Mouse (Mus musculus): ENCODE results near the gene Pcare. TPM values are rescaled to one million over a fixed set of nuclear protein-coding genes. Genes with fewer than 3 reads are reported as not detected.
"Not testable (repeated sequence)": the region's sequence is repeated elsewhere in the genome, so short reads cannot be mapped to it uniquely, and the experiment has no call there.

The Pcare gene
- polyA plus RNA-seq, 1 experiment from 2014 or later: not detected

- H3K27me3 ChIP-seq (replicated peaks): no peaks in the 10 kb centered on the region
- ATAC-seq (ENCODE audit: low FRiP score): no peak
- peaks cover 3% of the 10 kb centered on the region; the same call in 1 of the 2 replicates for H3K9me3 ChIP-seq (replicated peaks)
- peaks cover 5% of the 10 kb centered on the region; the same call in 1 of the 2 replicates for H3K4me1 ChIP-seq
- H3K4me2 ChIP-seq: no peak overlapping the region
- H3K4me3 ChIP-seq (replicated peaks): no peak overlapping the region
- H3K9ac ChIP-seq (replicated peaks): no peak overlapping the region
- no peak overlapping the region for H3K27ac ChIP-seq (replicated peaks)
- no peaks in the 10 kb centered on the region for H3K36me3 ChIP-seq
- 81% methylated on average over 4 of the region's 4 CpGs for WGBS
These were observed 21.5 kb upstream of the Pcare start for GRCm38 (mm10) chr17:71774173-71774572.

GRCm38 (mm10) chr17:71770696-71771095 lies 18.0 kb upstream of the Pcare start:
- ATAC-seq (ENCODE audit: low FRiP score): no peak
- H3K4me1 ChIP-seq: peaks cover 5% of the 10 kb centered on the region; the same call in 1 of the 2 replicates
- no peaks in the 10 kb centered on the region for H3K27me3 ChIP-seq (replicated peaks)
- no peak overlapping the region for H3K4me3 ChIP-seq (replicated peaks)
- H3K27ac ChIP-seq (replicated peaks): no peak overlapping the region
- no peak overlapping the region for H3K9ac ChIP-seq (replicated peaks)
- no peaks in the 10 kb centered on the region for H3K9me3 ChIP-seq (replicated peaks)
- WGBS: 91% methylated on average over 3 of the region's 3 CpGs
- H3K36me3 ChIP-seq: no peaks in the 10 kb centered on the region
- H3K4me2 ChIP-seq: no peak overlapping the region

GRCm38 (mm10) chr17:71769564-71769963 lies 16.9 kb upstream of the Pcare start:
- peaks cover 5% of the 10 kb centered on the region; the same call in 1 of the 2 replicates for H3K4me1 ChIP-seq
- WGBS: 14% methylated on average over 6 of the region's 6 CpGs
- ATAC-seq (ENCODE audit: low FRiP score): no peak

GRCm38 (mm10) chr17:71768173-71768572 lies 15.5 kb upstream of the Pcare start, which contains the start of gene Clip4:
Gene Clip4 (plus strand): TSS chr17:71768473.
- WGBS: 79% methylated on average over 1 of the region's 1 CpGs
- H3K9me3 ChIP-seq (replicated peaks); H3K4me1 ChIP-seq; H3K27ac ChIP-seq (replicated peaks); H3K4me2 ChIP-seq; H3K36me3 ChIP-seq; H3K4me3 ChIP-seq (replicated peaks); H3K27me3 ChIP-seq (replicated peaks); H3K9ac ChIP-seq (replicated peaks); ATAC-seq (ENCODE audit: low FRiP score): not testable (repeated sequence)

More at GRCm38 (mm10) chr17:71769564-71769963, 16.9 kb upstream of the Pcare start:
- Histone ChIP-seq H3K27ac (replicated peaks) (no peak overlapping the region), H3K4me2 (peak overlapping the region; percentile 26; the same call in 1 of the 2 replicates), H3K9ac (replicated peaks) (no peak overlapping the region), H3K27me3 (replicated peaks) (no peaks in the 10 kb centered on the region), H3K4me3 (replicated peaks) (no peak overlapping the region), H3K36me3 (no peaks in the 10 kb centered on the region), H3K9me3 (replicated peaks) (no peaks in the 10 kb centered on the region)

- no peak overlapping the region for H3K4me3 ChIP-seq (replicated peaks)
- H3K27me3 ChIP-seq (replicated peaks): no peaks in the 10 kb centered on the region
- no peaks in the 10 kb centered on the region for H3K9me3 ChIP-seq (replicated peaks)
- no peak for ATAC-seq (ENCODE audit: low FRiP score)
- no peaks in the 10 kb centered on the region for H3K4me1 ChIP-seq
- no peak overlapping the region for H3K9ac ChIP-seq (replicated peaks)
- H3K36me3 ChIP-seq: no peaks in the 10 kb centered on the region
- 77% methylated on average over 7 of the region's 7 CpGs for WGBS
- no peak overlapping the region for H3K4me2 ChIP-seq
- H3K27ac ChIP-seq (replicated peaks): no peak overlapping the region
These were observed 7.8 kb upstream of the Pcare start for GRCm38 (mm10) chr17:71760536-71760935.

GRCm38 (mm10) chr17:71749616-71750168 lies 3.0 kb downstream of the Pcare start:
- H3K4me1 ChIP-seq: peaks cover 14% of the 10 kb centered on the region

GRCm38 (mm10) chr17:71747561-71747960 lies 5.1 kb downstream of the Pcare start:
- no peak for ATAC-seq (ENCODE audit: low FRiP score)
- no peaks in the 10 kb centered on the region for H3K9me3 ChIP-seq (replicated peaks)
- no peak overlapping the region for H3K4me2 ChIP-seq
- no peak overlapping the region for H3K4me3 ChIP-seq (replicated peaks)
- 63% methylated on average over 8 of the region's 8 CpGs for WGBS
- peaks cover 14% of the 10 kb centered on the region for H3K4me1 ChIP-seq
- no peak overlapping the region for H3K27ac ChIP-seq (replicated peaks)
- H3K27me3 ChIP-seq (replicated peaks): no peaks in the 10 kb centered on the region; the same call in 1 of the 2 replicates
- no peak overlapping the region for H3K9ac ChIP-seq (replicated peaks)
- no peaks in the 10 kb centered on the region for H3K36me3 ChIP-seq

More at GRCm38 (mm10) chr17:71749616-71750168, 3.0 kb downstream of the Pcare start:
- no peaks in the 10 kb centered on the region for H3K36me3 ChIP-seq
- no peak overlapping the region for H3K9ac ChIP-seq (replicated peaks)
- H3K27me3 ChIP-seq (replicated peaks): no peaks in the 10 kb centered on the region; the same call in 1 of the 2 replicates
- 82% methylated on average over 9 of the region's 9 CpGs for WGBS
- no peak overlapping the region for H3K27ac ChIP-seq (replicated peaks)
- H3K4me2 ChIP-seq: no peak overlapping the region
- H3K9me3 ChIP-seq (replicated peaks): no peaks in the 10 kb centered on the region
- ATAC-seq (ENCODE audit: low FRiP score): no peak
- H3K4me3 ChIP-seq (replicated peaks): no peak overlapping the region

GRCm38 (mm10) chr17:71746114-71746513 lies 6.6 kb downstream of the Pcare start:
- Histone ChIP-seq H3K27ac (replicated peaks) (no peak overlapping the region), H3K4me1 (peaks cover 14% of the 10 kb centered on the region), H3K36me3 (no peaks in the 10 kb centered on the region), H3K9ac (replicated peaks) (no peak overlapping the region), H3K4me3 (replicated peaks) (no peak overlapping the region), H3K27me3 (replicated peaks) (no peaks in the 10 kb centered on the region), H3K9me3 (replicated peaks) (no peaks in the 10 kb centered on the region), H3K4me2 (no peak overlapping the region)
- WGBS: 41% methylated on average over 9 of the region's 9 CpGs
- ATAC-seq (ENCODE audit: low FRiP score): peak; percentile 56; the same call in 1 of the 2 replicates

- Histone ChIP-seq H3K4me3 (replicated peaks) (no peak overlapping the region), H3K4me1 (peaks cover 14% of the 10 kb centered on the region), H3K27me3 (replicated peaks) (no peaks in the 10 kb centered on the region), H3K27ac (replicated peaks) (no peak overlapping the region), H3K36me3 (no peaks in the 10 kb centered on the region), H3K9ac (replicated peaks) (no peak overlapping the region), H3K4me2 (no peak overlapping the region), H3K9me3 (replicated peaks) (no peaks in the 10 kb centered on the region)
- WGBS: 32% methylated on average over 5 of the region's 5 CpGs
- no peak for ATAC-seq (ENCODE audit: low FRiP score)
These were observed 9.8 kb downstream of the Pcare start for GRCm38 (mm10) chr17:71742935-71743334.

GRCm38 (mm10) chr17:71742156-71742555 lies 10.5 kb downstream of the Pcare start:
- Histone ChIP-seq H3K27ac (replicated peaks) (no peak overlapping the region), H3K4me2 (no peak overlapping the region), H3K4me3 (replicated peaks) (no peak overlapping the region), H3K9me3 (replicated peaks) (no peaks in the 10 kb centered on the region), H3K27me3 (replicated peaks) (no peaks in the 10 kb centered on the region), H3K36me3 (no peaks in the 10 kb centered on the region), H3K4me1 (peaks cover 8% of the 10 kb centered on the region), H3K9ac (replicated peaks) (no peak overlapping the region)
- 88% methylated on average over 3 of the region's 3 CpGs for WGBS
- no peak for ATAC-seq (ENCODE audit: low FRiP score)

- Histone ChIP-seq H3K9ac (replicated peaks) (no peak overlapping the region), H3K4me3 (replicated peaks) (no peak overlapping the region), H3K27ac (replicated peaks) (no peak overlapping the region), H3K4me2 (no peak overlapping the region), H3K36me3 (no peaks in the 10 kb centered on the region), H3K4me1 (no peaks in the 10 kb centered on the region), H3K27me3 (replicated peaks) (no peaks in the 10 kb centered on the region), H3K9me3 (replicated peaks) (no peaks in the 10 kb centered on the region)
- no peak for ATAC-seq (ENCODE audit: low FRiP score)
- 75% methylated on average over 3 of the region's 3 CpGs for WGBS
These were observed 16.3 kb downstream of the Pcare start for GRCm38 (mm10) chr17:71736442-71736841.

GRCm38 (mm10) chr17:71730655-71731054 lies 22.0 kb downstream of the Pcare start:
- no peaks in the 10 kb centered on the region for H3K27me3 ChIP-seq (replicated peaks)
- ATAC-seq (ENCODE audit: low FRiP score): no peak
- no peaks in the 10 kb centered on the region for H3K9me3 ChIP-seq (replicated peaks)
- no peak overlapping the region for H3K4me2 ChIP-seq
- no peak overlapping the region for H3K9ac ChIP-seq (replicated peaks)
- no peaks in the 10 kb centered on the region for H3K4me1 ChIP-seq
- no peaks in the 10 kb centered on the region for H3K36me3 ChIP-seq
- H3K4me3 ChIP-seq (replicated peaks): no peak overlapping the region
- WGBS: 65% methylated on average over 2 of the region's 2 CpGs
- no peak overlapping the region; the same call in 1 of the 2 replicates for H3K27ac ChIP-seq (replicated peaks)
